Mouse (Mus musculus): ENCODE results near the gene Efcab14. TPM values are rescaled to one million over a fixed set of nuclear protein-coding genes. Genes with fewer than 3 reads are reported as not detected.

The Efcab14 gene
- polyA plus RNA-seq, 1 experiment: 11.1 TPM

DNA sequence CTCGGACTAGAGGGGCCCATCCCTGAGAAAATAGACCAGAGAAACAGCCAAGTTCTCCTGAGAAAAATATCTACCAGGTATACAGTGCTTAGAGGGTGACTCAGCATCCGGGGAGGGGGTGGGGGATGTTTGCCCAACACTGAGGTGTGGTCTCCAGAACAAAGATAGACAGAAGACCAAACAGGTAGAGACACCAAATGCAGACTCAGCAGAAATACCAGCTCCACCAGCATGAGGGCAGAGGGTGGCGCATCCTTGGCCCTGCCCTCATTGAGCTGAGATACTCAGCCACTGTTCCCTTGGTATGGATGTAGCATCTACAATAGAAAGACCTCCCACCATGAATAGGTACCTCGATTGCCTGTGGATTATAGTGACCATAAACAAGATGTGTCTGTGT, 2.7 kb upstream of the Efcab14 start:
- H3K27me3 ChIP-seq (ENCODE audit: control insufficient read depth, insufficient read depth, insufficient read length): peaks cover 12% of the 10 kb centered on the region
- TF ChIP-seq POLR2A (IDR thresholded peaks at IDR 0.05; ENCODE audit: insufficient read length, low read depth) (no peak), TCF12 (IDR thresholded peaks at IDR 0.05; ENCODE audit: insufficient read depth, poor library complexity, severe bottlenecking) (no peak), POLR2AphosphoS2 (IDR thresholded peaks at IDR 0.05; ENCODE audit: insufficient read length, low read depth) (no peak), SRF (IDR thresholded peaks at IDR 0.05; ENCODE audit: control insufficient read depth, insufficient read length, low read depth) (no peak), REST (IDR thresholded peaks at IDR 0.05; ENCODE audit: insufficient read depth, insufficient read length) (no peak), E2F4 (IDR thresholded peaks at IDR 0.05; ENCODE audit: insufficient read depth) (no peak), USF1 (IDR thresholded peaks at IDR 0.05; ENCODE audit: low read depth) (no peak), MYOG (IDR thresholded peaks at IDR 0.05; ENCODE audit: control insufficient read depth in 1 of 3, insufficient read depth in 1 of 3, insufficient read length in 2 of 3, low read depth in 2 of 3) (no peak), TCF3 (IDR thresholded peaks at IDR 0.05; ENCODE audit: insufficient read length, low read depth) (no peak), MAX (IDR thresholded peaks at IDR 0.05; ENCODE audit: low read depth) (no peak), MYOD1 (IDR thresholded peaks at IDR 0.05; ENCODE audit: control insufficient read depth in 1 of 3, insufficient read length in 2 of 3, low read depth in 2 of 3) (no peak), CEBPB (IDR thresholded peaks at IDR 0.05; ENCODE audit: insufficient read depth, poor library complexity, severe bottlenecking) (no peak)
- H3K79me2 ChIP-seq (ENCODE audit: control insufficient read depth, insufficient read depth): peaks cover 12% of the 10 kb centered on the region
- no peak overlapping the region for H3K4me2 ChIP-seq (ENCODE audit: low read depth)
- no peak overlapping the region for H3K4me3 ChIP-seq
- no peak overlapping the region for H3ac ChIP-seq (ENCODE audit: control insufficient read depth, insufficient read length)
- peaks cover 1% of the 10 kb centered on the region for H3K36me3 ChIP-seq (ENCODE audit: control insufficient read depth, insufficient read depth)

DNA sequence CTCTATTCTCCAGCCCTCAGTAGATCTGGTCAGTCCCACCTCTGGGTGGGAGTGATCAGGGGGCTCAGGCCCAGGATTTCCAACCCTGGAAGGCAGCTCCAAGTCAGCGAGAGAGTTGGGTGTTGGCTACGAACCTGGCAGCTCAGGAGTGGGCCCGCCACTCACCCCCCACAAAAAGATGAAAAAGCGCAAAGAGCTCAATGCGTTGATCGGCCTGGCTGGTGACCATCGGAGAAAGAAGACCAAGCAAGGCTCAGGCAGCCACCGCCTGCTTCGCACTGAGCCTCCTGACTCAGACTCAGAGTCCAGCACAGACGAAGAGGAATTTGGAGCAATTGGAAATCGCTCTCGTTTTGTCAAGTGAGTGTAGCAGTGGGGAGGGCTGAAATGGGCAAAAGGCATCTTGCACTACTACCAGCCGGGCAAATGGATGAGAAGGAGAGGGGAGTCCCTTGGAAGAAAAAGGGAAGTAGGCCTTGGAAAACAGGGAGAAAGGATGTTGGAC, 989 bp downstream of the Efcab14 start:
- H3K36me3 ChIP-seq (ENCODE audit: control insufficient read depth, insufficient read depth): peaks cover 11% of the 10 kb centered on the region
- no peak for TF ChIP-seq POLR2AphosphoS2 (IDR thresholded peaks at IDR 0.05; ENCODE audit: insufficient read length, low read depth)
- no peak for TF ChIP-seq CEBPB (IDR thresholded peaks at IDR 0.05; ENCODE audit: insufficient read depth, poor library complexity, severe bottlenecking)
- TF ChIP-seq SRF (IDR thresholded peaks at IDR 0.05; ENCODE audit: control insufficient read depth, insufficient read length, low read depth): no peak
- TF ChIP-seq MYOD1 (IDR thresholded peaks at IDR 0.05; ENCODE audit: control insufficient read depth in 1 of 3, insufficient read length in 2 of 3, low read depth in 2 of 3): no peak
- peak overlapping the region; percentile 68 for H3K4me3 ChIP-seq

DNA sequence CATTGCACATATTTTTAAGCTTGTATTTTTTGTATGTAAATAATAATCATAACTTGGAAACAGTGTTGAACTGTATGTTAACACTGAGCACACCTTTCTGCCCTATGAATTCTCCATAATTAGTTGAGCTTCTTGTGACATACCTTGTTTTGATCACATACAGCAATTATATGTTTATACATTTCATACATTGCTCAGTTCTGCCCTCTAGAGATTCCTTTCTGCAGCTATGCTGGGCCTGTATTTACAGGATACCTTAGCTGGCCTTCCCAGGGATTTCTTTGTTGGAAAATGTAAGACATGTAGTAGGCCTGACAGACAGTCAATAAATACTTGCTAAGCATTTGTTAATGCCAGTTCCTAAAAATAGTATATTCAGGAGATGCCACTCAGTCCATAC, 5.1 kb downstream of the Efcab14 start:
- Histone ChIP-seq H3K27me3 (ENCODE audit: control insufficient read depth, insufficient read depth, insufficient read length) (no peaks in the 10 kb centered on the region), H3K4me3 (no peak overlapping the region), H3ac (ENCODE audit: control insufficient read depth, insufficient read length) (no peak overlapping the region), H3K36me3 (ENCODE audit: control insufficient read depth, insufficient read depth) (peaks cover 27% of the 10 kb centered on the region), H3K4me2 (ENCODE audit: low read depth) (no peak overlapping the region), H3K79me2 (ENCODE audit: control insufficient read depth, insufficient read depth) (peaks cover 12% of the 10 kb centered on the region)
- no peak for TF ChIP-seq USF1 (IDR thresholded peaks at IDR 0.05; ENCODE audit: low read depth)
- TF ChIP-seq MYOG (IDR thresholded peaks at IDR 0.05; ENCODE audit: control insufficient read depth in 1 of 3, insufficient read depth in 1 of 3, insufficient read length in 2 of 3, low read depth in 2 of 3): no peak
- no peak for TF ChIP-seq TCF12 (IDR thresholded peaks at IDR 0.05; ENCODE audit: insufficient read depth, poor library complexity, severe bottlenecking)
- TF ChIP-seq CEBPB (IDR thresholded peaks at IDR 0.05; ENCODE audit: insufficient read depth, poor library complexity, severe bottlenecking): no peak
- TF ChIP-seq MAX (IDR thresholded peaks at IDR 0.05; ENCODE audit: low read depth): no peak
- no peak for TF ChIP-seq POLR2A (IDR thresholded peaks at IDR 0.05; ENCODE audit: insufficient read length, low read depth)
- TF ChIP-seq REST (IDR thresholded peaks at IDR 0.05; ENCODE audit: insufficient read depth, insufficient read length): no peak
- TF ChIP-seq POLR2AphosphoS2 (IDR thresholded peaks at IDR 0.05; ENCODE audit: insufficient read length, low read depth): no peak
- no peak for TF ChIP-seq SRF (IDR thresholded peaks at IDR 0.05; ENCODE audit: control insufficient read depth, insufficient read length, low read depth)
- no peak for TF ChIP-seq TCF3 (IDR thresholded peaks at IDR 0.05; ENCODE audit: insufficient read length, low read depth)
- TF ChIP-seq E2F4 (IDR thresholded peaks at IDR 0.05; ENCODE audit: insufficient read depth): no peak
- no peak for TF ChIP-seq MYOD1 (IDR thresholded peaks at IDR 0.05; ENCODE audit: control insufficient read depth in 1 of 3, insufficient read length in 2 of 3, low read depth in 2 of 3)

More for the DNA sequence above, 989 bp downstream of the Efcab14 start:
- Histone ChIP-seq H3ac (ENCODE audit: control insufficient read depth, insufficient read length) (peak overlapping the region; percentile 98), H3K27me3 (ENCODE audit: control insufficient read depth, insufficient read depth, insufficient read length) (peaks cover 8% of the 10 kb centered on the region), H3K79me2 (ENCODE audit: control insufficient read depth, insufficient read depth) (peaks cover 12% of the 10 kb centered on the region), H3K4me2 (ENCODE audit: low read depth) (peak overlapping the region; percentile 76)

DNA sequence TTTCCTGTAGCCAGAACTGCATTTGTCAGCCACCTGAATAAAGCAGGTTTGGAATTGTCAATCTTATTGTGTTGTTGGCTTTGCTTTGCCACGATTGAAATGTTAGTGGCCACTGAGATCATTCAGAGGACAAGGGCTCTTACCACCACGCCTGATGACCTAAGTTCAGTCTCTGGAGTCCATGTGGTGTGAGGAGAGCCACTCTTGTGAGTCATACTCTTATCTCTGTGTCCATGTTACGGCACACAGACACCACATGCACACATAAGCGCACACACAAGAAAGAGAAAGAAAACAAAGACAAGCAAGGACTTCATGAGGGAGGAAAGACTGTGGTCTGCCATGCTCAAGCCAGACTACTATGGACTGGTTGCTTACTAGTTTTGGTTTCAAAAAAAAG, 5.6 kb downstream of the Efcab14 start:
- H3K4me3 ChIP-seq: no peak overlapping the region
- no peaks in the 10 kb centered on the region for H3K27me3 ChIP-seq (ENCODE audit: control insufficient read depth, insufficient read depth, insufficient read length)
- no peak overlapping the region for H3ac ChIP-seq (ENCODE audit: control insufficient read depth, insufficient read length)
- TF ChIP-seq USF1 (IDR thresholded peaks at IDR 0.05; ENCODE audit: low read depth): no peak
- TF ChIP-seq SRF (IDR thresholded peaks at IDR 0.05; ENCODE audit: control insufficient read depth, insufficient read length, low read depth): no peak
- no peak for TF ChIP-seq POLR2A (IDR thresholded peaks at IDR 0.05; ENCODE audit: insufficient read length, low read depth)
- TF ChIP-seq CEBPB (IDR thresholded peaks at IDR 0.05; ENCODE audit: insufficient read depth, poor library complexity, severe bottlenecking): no peak
- TF ChIP-seq MAX (IDR thresholded peaks at IDR 0.05; ENCODE audit: low read depth): no peak
- no peak for TF ChIP-seq TCF3 (IDR thresholded peaks at IDR 0.05; ENCODE audit: insufficient read length, low read depth)
- TF ChIP-seq MYOD1 (IDR thresholded peaks at IDR 0.05; ENCODE audit: control insufficient read depth in 1 of 3, insufficient read length in 2 of 3, low read depth in 2 of 3): no peak
- no peak for TF ChIP-seq MYOG (IDR thresholded peaks at IDR 0.05; ENCODE audit: control insufficient read depth in 1 of 3, insufficient read depth in 1 of 3, insufficient read length in 2 of 3, low read depth in 2 of 3)
- no peak for TF ChIP-seq TCF12 (IDR thresholded peaks at IDR 0.05; ENCODE audit: insufficient read depth, poor library complexity, severe bottlenecking)
- TF ChIP-seq POLR2AphosphoS2 (IDR thresholded peaks at IDR 0.05; ENCODE audit: insufficient read length, low read depth): no peak
- no peak for TF ChIP-seq E2F4 (IDR thresholded peaks at IDR 0.05; ENCODE audit: insufficient read depth)
- no peak for TF ChIP-seq REST (IDR thresholded peaks at IDR 0.05; ENCODE audit: insufficient read depth, insufficient read length)
- H3K36me3 ChIP-seq (ENCODE audit: control insufficient read depth, insufficient read depth): peaks cover 31% of the 10 kb centered on the region
- H3K79me2 ChIP-seq (ENCODE audit: control insufficient read depth, insufficient read depth): peaks cover 8% of the 10 kb centered on the region
- H3K4me2 ChIP-seq (ENCODE audit: low read depth): no peak overlapping the region
